Mouse (Mus musculus): ENCODE measurements around the gene Acvr1c.

GRCm38 (mm10) chr2:58388601-58389000 lies 30.9 kb upstream of the Acvr1c start:
- TF ChIP-seq POLR2A (IDR thresholded peaks at IDR 0.05; ENCODE audit: extremely low read depth, insufficient read depth, low read length) (no peak), CTCF (IDR thresholded peaks at IDR 0.05; ENCODE audit: low read depth, low read length) (no peak)
